Mouse (Mus musculus) ES-E14 (cell line): ENCODE measurements at regions not wholly inside any gene's neighbourhood (a gene's known extent, or its start where the extent isn't known, plus 50 kb on each side); places are given as distances from the start of the nearest gene placed in this dataset.

Experiments
- CHD2 ChIP-seq: IDR thresholded peaks from 2 replicates; pipeline ENCODE4 v1.6.1; 2014; ENCODE audit warnings: mild to moderate bottlenecking, low read depth, low read length, inconsistent platforms
- ZC3H11A ChIP-seq: IDR thresholded peaks from 2 replicates; pipeline ENCODE4 v1.6.1; 2012; ENCODE audit warnings: low read depth, mild to moderate bottlenecking, inconsistent platforms, low read length, borderline replicate concordance

GRCm38 (mm10) chr6:51081056-51081455, 351.4 kb upstream of the Nfe2l3 start:
- no peak for TF ChIP-seq ZC3H11A
- TF ChIP-seq CHD2 = no peak
